Mouse (Mus musculus) C2C12 (cell line): ENCODE results near the gene Ager. TPM values are rescaled to one million over a fixed set of nuclear protein-coding genes. Genes with fewer than 3 reads are reported as not detected.

Experiments used
- H3K27me3 ChIP-seq: one replicate; pipeline ENCODE4 v1.6.1; 2011; ENCODE audit not compliant: control insufficient read depth, insufficient read depth, insufficient read length
- H3K36me3 ChIP-seq: one replicate; pipeline ENCODE4 v1.6.1; 2011; ENCODE audit not compliant: control insufficient read depth, insufficient read depth
- H3K4me3 ChIP-seq: one replicate; pipeline ENCODE4 v1.5.1; 2011; ENCODE audit warnings: mild to moderate bottlenecking, control low read depth; ENCODE audit not compliant: poor library complexity, insufficient read depth, severe bottlenecking
- H3K79me2 ChIP-seq: one replicate; pipeline ENCODE4 v1.6.1; 2011; ENCODE audit not compliant: control insufficient read depth, insufficient read depth
- H3K79me3 ChIP-seq: one replicate; pipeline ENCODE4 v1.6.1; 2011; ENCODE audit warnings: low read depth, control low read depth
- H3ac ChIP-seq: one replicate; pipeline ENCODE3; 2011; ENCODE audit warnings: low read depth; ENCODE audit not compliant: control insufficient read depth, insufficient read length
- CEBPB ChIP-seq: IDR thresholded peaks from one replicate; pipeline ENCODE4 v1.6.1; 2011; ENCODE audit warnings: low read depth, mild to moderate bottlenecking, control low read depth, moderate library complexity
- CTCF ChIP-seq: IDR thresholded peaks from one replicate; pipeline ENCODE4 v1.5.1; 2011; ENCODE audit not compliant: control insufficient read depth, insufficient read depth, insufficient read length
- FOSL1 ChIP-seq: IDR thresholded peaks from one replicate; pipeline ENCODE4 v1.8.0; 2011; ENCODE audit warnings: mild to moderate bottlenecking, low read length; ENCODE audit not compliant: poor library complexity, insufficient read depth, severe bottlenecking
- MAX ChIP-seq: IDR thresholded peaks from one replicate; pipeline ENCODE4 v1.6.1; 2011; ENCODE audit warnings: mild to moderate bottlenecking, control low read depth
- MYOD1 ChIP-seq: IDR thresholded peaks from one replicate; pipeline ENCODE4 v1.6.1; 2011; ENCODE audit warnings: low read depth; ENCODE audit not compliant: control insufficient read depth, insufficient read length
- MYOG ChIP-seq: IDR thresholded peaks from one replicate; pipeline ENCODE4 v1.6.1; 2011; ENCODE audit not compliant: control insufficient read depth, insufficient read length; ENCODE audit errors: extremely low read depth
- USF1 ChIP-seq: IDR thresholded peaks from one replicate; pipeline ENCODE4 v1.6.1; 2011; ENCODE audit warnings: low read depth, mild to moderate bottlenecking, control low read depth, moderate library complexity
- polyA plus RNA-seq: library from polyadenylated mRNA; unstranded; fragments of >200 nt; fragmentation: generic; extraction: Trizol; gene quantifications from one replicate; pipeline ENCODE4 v1.2.1, GENCODE M21; 2012; ENCODE audit warnings: missing spikeins

Ager gene
- polyA plus RNA-seq, 1 experiment = 0.30 TPM

DNA sequence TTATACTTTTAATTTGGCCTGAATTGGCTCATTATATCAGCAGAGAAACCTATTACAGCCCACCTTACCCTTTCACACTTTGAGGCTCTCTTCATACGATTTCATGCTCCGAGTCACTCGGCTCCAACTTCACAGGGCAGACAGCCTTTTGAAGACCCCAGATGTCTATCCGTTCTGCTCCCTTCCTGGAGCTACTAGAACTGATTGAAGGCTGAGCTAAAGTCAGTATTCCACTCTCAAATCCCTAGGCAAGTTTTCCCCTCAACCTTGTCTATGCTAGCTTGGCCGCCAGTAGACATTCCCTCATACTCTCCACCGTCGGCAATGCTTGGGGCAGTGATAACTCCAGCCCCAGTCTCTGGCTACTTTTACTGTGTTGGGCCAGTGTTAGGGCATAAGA, 8.5 kb upstream of the Ager start:
- TF ChIP-seq MAX = no peak
- TF ChIP-seq MYOG = no peak
- no peak for TF ChIP-seq CTCF
- no peak for TF ChIP-seq CEBPB
- TF ChIP-seq USF1 = no peak
- TF ChIP-seq FOSL1 = no peak
- TF ChIP-seq MYOD1 = no peak
- Histone ChIP-seq H3K79me3 (peaks cover 2% of the 10 kb centered on the region), H3K4me3 (no peak overlapping the region), H3K36me3 (no peaks in the 10 kb centered on the region), H3ac (no peak overlapping the region), H3K79me2 (peaks cover 12% of the 10 kb centered on the region), H3K27me3 (no peaks in the 10 kb centered on the region)

DNA sequence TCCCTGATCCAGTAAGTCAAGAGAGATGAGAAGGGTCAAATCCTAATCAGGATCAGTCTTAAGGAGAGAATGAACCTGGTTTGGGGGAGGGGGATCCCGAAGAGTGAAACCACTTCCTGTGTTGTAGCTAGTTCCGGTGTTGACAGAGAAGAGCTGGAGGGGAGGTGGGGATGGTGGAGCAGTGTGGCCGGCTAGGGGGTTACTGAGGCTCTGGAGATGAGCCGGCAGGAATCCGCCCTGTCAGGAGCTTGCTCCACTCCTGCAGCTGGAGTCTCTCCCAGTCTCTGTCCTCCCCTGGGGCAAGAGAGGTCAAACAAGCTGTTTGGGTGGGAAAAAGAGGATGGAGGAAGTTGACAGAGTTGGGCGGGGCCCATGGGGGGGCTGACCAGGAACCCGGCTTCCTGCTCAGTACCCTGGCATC, 8.0 kb upstream of the Ager start, which contains the start of gene Gpsm3:
Gene Gpsm3 (plus strand): TSS at position 126 of the 421 bp plus-strand sequence.
- Histone ChIP-seq H3K79me2 (peaks cover 16% of the 10 kb centered on the region), H3K4me3 (no peak within 1 kb of the TSS)

DNA sequence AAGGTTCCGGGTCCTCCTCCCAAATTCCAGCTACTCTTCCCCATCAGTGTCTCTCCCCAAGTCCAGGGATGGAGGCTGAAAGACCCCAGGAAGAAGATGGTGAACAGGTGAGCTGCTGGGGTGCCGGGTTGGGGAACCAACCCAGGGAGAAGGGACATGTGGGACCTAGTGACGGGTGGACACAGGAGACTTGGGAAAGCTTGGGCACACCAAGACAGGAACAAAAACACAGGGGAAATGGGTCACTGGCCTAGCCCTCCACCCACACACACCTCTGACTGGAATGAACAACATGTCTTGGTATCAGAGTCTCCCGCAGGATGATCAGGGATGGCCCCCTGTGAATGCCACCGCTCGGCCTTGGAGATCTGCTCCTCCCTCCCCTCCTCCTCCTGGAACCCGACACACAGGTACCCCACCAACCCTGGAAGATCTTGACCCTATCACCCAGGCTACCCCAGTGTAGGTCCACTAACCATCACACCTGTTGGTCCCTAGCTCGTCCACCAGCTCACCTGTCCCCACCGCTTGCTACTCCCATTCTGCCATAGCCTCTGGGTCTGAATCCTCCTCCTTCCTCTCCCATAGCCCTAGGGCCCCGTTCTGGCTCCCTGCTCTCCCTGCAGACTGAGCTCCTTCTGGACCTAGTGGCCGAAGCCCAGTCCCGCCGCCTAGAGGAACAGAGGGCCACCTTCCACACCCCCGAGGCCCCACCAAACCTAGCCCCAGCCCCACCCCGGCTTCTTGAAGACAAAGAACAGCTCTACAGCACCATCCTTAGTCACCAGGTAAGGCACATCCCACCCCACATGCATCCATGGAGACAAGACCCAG, 7.3 kb upstream of the Ager start:
- TF ChIP-seq FOSL1 (no peak), USF1 (no peak), CTCF (no peak), CEBPB (no peak), MYOG (no peak), MAX (no peak), MYOD1 (no peak)
- Histone ChIP-seq H3K79me3 (peaks cover 2% of the 10 kb centered on the region), H3ac (no peak overlapping the region), H3K36me3 (peaks cover 7% of the 10 kb centered on the region), H3K27me3 (no peaks in the 10 kb centered on the region), H3K79me2 (peaks cover 20% of the 10 kb centered on the region), H3K4me3 (no peak overlapping the region)

More for the DNA sequence above, 8.0 kb upstream of the Ager start, which contains the start of gene Gpsm3:
- Histone ChIP-seq H3K79me3 (peaks cover 2% of the 10 kb centered on the region), H3K36me3 (peaks cover 3% of the 10 kb centered on the region), H3ac (no peak within 1 kb of the TSS), H3K27me3 (no peaks in the 10 kb centered on the region)
- TF ChIP-seq FOSL1 (no peak), MAX (no peak), MYOG (no peak), MYOD1 (no peak), CEBPB (no peak), CTCF (no peak), USF1 (no peak)

DNA sequence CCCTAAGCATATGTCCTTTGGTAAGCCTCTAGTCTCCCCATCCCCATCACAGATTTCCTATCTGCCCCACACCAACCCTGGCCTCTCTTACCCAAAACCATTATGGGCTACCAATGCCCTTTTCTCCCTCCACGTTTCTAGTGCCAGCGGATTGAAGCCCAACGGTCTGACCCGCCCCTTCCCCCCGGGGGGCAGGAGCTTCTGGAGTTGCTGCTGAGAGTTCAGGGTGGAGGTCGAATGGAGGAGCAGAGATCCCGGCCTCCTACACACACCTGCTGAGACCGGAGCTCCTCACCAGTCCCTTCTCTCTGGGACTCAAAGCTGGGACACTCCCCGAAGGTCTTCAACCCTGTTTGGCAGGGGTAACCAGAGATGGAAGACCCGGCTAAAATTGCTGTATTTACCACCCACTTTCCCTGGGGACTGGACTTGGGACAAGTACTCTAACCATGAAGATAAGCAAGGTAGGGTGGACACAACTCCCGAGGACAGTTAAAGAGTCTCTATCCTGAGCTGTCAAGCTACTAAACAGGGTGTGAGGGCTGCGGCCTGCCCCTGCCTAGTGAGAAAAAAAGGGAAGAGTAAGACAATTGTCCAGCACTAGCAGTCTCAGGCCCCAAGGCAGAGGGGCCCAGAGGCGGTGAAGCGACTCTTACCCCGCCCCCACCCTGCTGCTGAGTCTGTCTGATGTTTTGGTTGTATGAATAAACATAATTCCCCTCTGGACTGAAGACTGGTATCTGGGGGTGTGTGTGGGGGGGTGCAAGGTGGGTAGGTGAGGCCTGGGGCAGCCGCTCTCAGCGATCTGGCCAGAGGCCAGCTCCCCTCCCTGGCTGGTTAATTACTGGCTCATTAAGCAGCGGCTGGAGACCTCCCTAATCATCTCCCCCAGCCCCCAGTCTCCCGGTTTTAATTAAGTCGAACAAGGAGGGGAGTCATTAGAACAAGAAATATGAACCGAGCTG, 6.4 kb upstream of the Ager start, which contains the start of gene Pbx2:
Gene Pbx2 (plus strand): TSS at position 238 of the 965 bp plus-strand sequence.
- Histone ChIP-seq H3K36me3 (peaks cover 14% of the 10 kb centered on the region), H3K79me3 (peaks cover 2% of the 10 kb centered on the region), H3K27me3 (no peaks in the 10 kb centered on the region), H3ac (peak within 1 kb of the TSS; percentile 83), H3K4me3 (peak within 1 kb of the TSS; percentile 59), H3K79me2 (peaks cover 20% of the 10 kb centered on the region)
- no peak for TF ChIP-seq CTCF
- TF ChIP-seq USF1 = no peak
- no peak for TF ChIP-seq MYOD1
- TF ChIP-seq CEBPB = no peak
- TF ChIP-seq FOSL1 = no peak
- TF ChIP-seq MAX = no peak
- no peak for TF ChIP-seq MYOG

DNA sequence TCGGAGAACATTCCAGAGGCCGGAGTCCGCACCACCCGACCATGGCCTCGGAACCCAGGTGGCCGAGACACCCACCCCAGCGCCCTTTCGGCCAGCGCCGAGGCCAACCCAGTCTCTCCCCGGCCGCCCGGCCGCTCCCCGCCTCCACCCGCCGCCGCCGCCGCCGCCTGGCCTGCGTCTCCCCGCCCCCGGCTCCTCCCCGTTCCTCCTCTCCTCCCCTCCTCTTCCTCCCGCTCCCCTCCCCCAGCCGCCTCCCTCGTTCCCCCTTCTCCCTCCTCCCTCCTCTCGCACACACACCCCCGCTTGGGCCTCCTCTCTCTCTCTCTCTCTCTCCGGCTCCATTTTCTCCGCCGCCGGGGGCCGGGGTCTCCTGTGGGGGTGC, 5.7 kb upstream of the Ager start:
- Histone ChIP-seq H3K4me3 (peak overlapping the region; percentile 59), H3K79me2 (peaks cover 20% of the 10 kb centered on the region), H3K36me3 (peaks cover 14% of the 10 kb centered on the region), H3ac (peak overlapping the region; percentile 83), H3K27me3 (no peaks in the 10 kb centered on the region), H3K79me3 (peaks cover 2% of the 10 kb centered on the region)
- TF ChIP-seq CTCF = no peak
